Mouse (Mus musculus) thymus, adult 2 months (tissue): ENCODE data around the gene Gm10639. TPM values are rescaled to one million over a fixed set of nuclear protein-coding genes. Genes with fewer than 3 reads are reported as not detected.
"Not testable (repeated sequence)": the region's sequence is repeated elsewhere in the genome, so short reads cannot be mapped to it uniquely, and the experiment has no call there.

Source experiments
- DNase-seq: peaks from one replicate; pipeline ENCODE4 v3.0.0; 2021
- H3K27ac ChIP-seq: fragments of 200-500 bp; 2 replicates; pipeline ENCODE4 v1.5.1; 2012; ENCODE audit warnings: low read length, control low read depth; ENCODE audit not compliant: control insufficient read depth, insufficient read depth
- H3K27me3 ChIP-seq: fragments of 200-500 bp; 2 replicates; pipeline ENCODE4 v1.6.1; 2012; ENCODE audit warnings: mild to moderate bottlenecking, low read length, moderate library complexity, mixed read lengths; ENCODE audit not compliant: control insufficient read depth, insufficient read depth
- H3K36me3 ChIP-seq: fragments of 200-500 bp; 2 replicates; pipeline ENCODE4 v1.6.1; 2012; ENCODE audit warnings: mild to moderate bottlenecking, low read length, moderate library complexity; ENCODE audit not compliant: control insufficient read depth, insufficient read depth
- H3K4me1 ChIP-seq: fragments of 200-500 bp; replicated peaks from 2 replicates; pipeline ENCODE4 v1.6.1; 2012; ENCODE audit warnings: low read length; ENCODE audit not compliant: control insufficient read depth, insufficient read depth
- H3K4me3 ChIP-seq: fragments of 200-500 bp; 2 replicates; pipeline ENCODE4 v1.5.1; 2012; ENCODE audit warnings: mild to moderate bottlenecking, low read length, control low read depth, moderate library complexity; ENCODE audit not compliant: control insufficient read depth, insufficient read depth
- CTCF ChIP-seq: fragments of 200-500 bp; IDR thresholded peaks from 2 replicates; pipeline ENCODE4 v1.5.1; 2012; ENCODE audit warnings: mild to moderate bottlenecking, control low read depth, low read length, moderate library complexity, borderline replicate concordance; ENCODE audit not compliant: control insufficient read depth, poor library complexity, insufficient read depth; ENCODE audit errors: extremely low read depth
- POLR2A ChIP-seq: fragments of 200-500 bp; IDR thresholded peaks from 2 replicates; pipeline ENCODE4 v1.6.1; 2012; ENCODE audit warnings: mild to moderate bottlenecking, low read length, control low read depth, moderate library complexity; ENCODE audit not compliant: control insufficient read depth, poor library complexity, insufficient read depth; ENCODE audit errors: extremely low read depth
- WGBS: fragments of 180-500 bp; shearing (Covaris S2); methylation state at CpG from one replicate; pipeline ENCODE4 v1.1.7; 2018; 5-methylcytosine and 5-hydroxymethylcytosine counted together
- polyA plus RNA-seq: library from polyadenylated mRNA; depleted of rRNA; stranded (reverse); fragments of >200 nt; gene quantifications from 2 replicates; pipeline ENCODE4 v1.2.3, GENCODE M21; 2012

The Gm10639 gene
- polyA plus RNA-seq, 1 experiment = not detected

- TF ChIP-seq CTCF = peak; percentile 78; the same call in 1 of the 2 replicates
- H3K36me3 ChIP-seq, H3K27me3 ChIP-seq, H3K4me1 ChIP-seq, H3K4me3 ChIP-seq, H3K27ac ChIP-seq: not testable (repeated sequence)
- WGBS = 29% methylated on average over 8 of the region's 8 CpGs
- peak; percentile 35 for DNase-seq
Observed at GRCm38 (mm10) chr9:78340324-78340723, 50.6 kb downstream of the Gm10639 start.

- not testable (repeated sequence) for DNase-seq, H3K4me1 ChIP-seq, H3K36me3 ChIP-seq, H3K27me3 ChIP-seq, H3K27ac ChIP-seq, H3K4me3 ChIP-seq
- WGBS = 93% methylated on average over 4 of the region's 4 CpGs
Observed at GRCm38 (mm10) chr9:78342494-78342893, 52.8 kb downstream of the Gm10639 start.

GRCm38 (mm10) chr9:78343055-78343454 lies 53.3 kb downstream of the Gm10639 start:
- not testable (repeated sequence) for H3K27me3 ChIP-seq, DNase-seq, H3K4me1 ChIP-seq, H3K36me3 ChIP-seq, H3K4me3 ChIP-seq, H3K27ac ChIP-seq
- 87% methylated on average over 9 of the region's 9 CpGs for WGBS

GRCm38 (mm10) chr9:78345235-78345634 lies 55.5 kb downstream of the Gm10639 start:
- DNase-seq, H3K4me1 ChIP-seq, H3K27me3 ChIP-seq, H3K4me3 ChIP-seq, H3K36me3 ChIP-seq, H3K27ac ChIP-seq: not testable (repeated sequence)
- WGBS = 65% methylated on average over 4 of the region's 4 CpGs

GRCm38 (mm10) chr9:78347004-78347403 lies 57.3 kb downstream of the Gm10639 start:
- Histone ChIP-seq H3K4me3 (no peak overlapping the region), H3K4me1 (no peaks in the 10 kb centered on the region), H3K36me3 (no peaks in the 10 kb centered on the region), H3K27me3 (no peaks in the 10 kb centered on the region), H3K27ac (no peak overlapping the region)
- WGBS = 66% methylated on average over 3 of the region's 3 CpGs
- no peak for DNase-seq
- TF ChIP-seq CTCF (no peak), POLR2A (no peak)

GRCm38 (mm10) chr9:78348206-78349004 lies 58.7 kb downstream of the Gm10639 start:
- H3K36me3 ChIP-seq, H3K27me3 ChIP-seq, H3K4me3 ChIP-seq, H3K4me1 ChIP-seq, H3K27ac ChIP-seq, DNase-seq: not testable (repeated sequence)
- WGBS = 78% methylated on average over 6 of the region's 6 CpGs

- H3K4me3 ChIP-seq, H3K36me3 ChIP-seq, H3K27ac ChIP-seq, H3K4me1 ChIP-seq, DNase-seq, H3K27me3 ChIP-seq: not testable (repeated sequence)
- WGBS = 75% methylated on average over 3 of the region's 3 CpGs
Observed at GRCm38 (mm10) chr9:78349141-78349540, 59.4 kb downstream of the Gm10639 start.

- DNase-seq, H3K27ac ChIP-seq, H3K27me3 ChIP-seq, H3K36me3 ChIP-seq, H3K4me1 ChIP-seq, H3K4me3 ChIP-seq: not testable (repeated sequence)
Observed at GRCm38 (mm10) chr9:78350007-78350406, 60.3 kb downstream of the Gm10639 start.
